Mouse (Mus musculus) heart, embryonic 15.5 days (tissue): ENCODE measurements at regions not wholly inside any gene's neighbourhood (a gene's known extent, or its start where the extent isn't known, plus 50 kb on each side); places are given as distances from the start of the nearest gene placed in this dataset.
"Not testable (repeated sequence)": the region's sequence is repeated elsewhere in the genome, so short reads cannot be mapped to it uniquely, and the experiment has no call there.

Experiments
- ATAC-seq: fragments of 200-750 bp; cut with Nextera tagmentation; replicated peaks from 2 replicates; pipeline ENCODE4 v1.8.0; 2017; ENCODE audit warnings: low read depth, moderate TSS enrichment; ENCODE audit not compliant: insufficient number of reproducible peaks, insufficient read depth, low FRiP score
- H3K27ac ChIP-seq: fragments of 300-500 bp; sonication (generic); 2 replicates; pipeline ENCODE4 v1.5.1; 2015; ENCODE audit warnings: mild to moderate bottlenecking, inconsistent platforms
- H3K27me3 ChIP-seq: fragments of 300-500 bp; sonication (generic); 2 replicates; pipeline ENCODE4 v1.6.1; 2015; ENCODE audit warnings: inconsistent platforms
- H3K36me3 ChIP-seq: fragments of 300-500 bp; sonication (generic); 2 replicates; pipeline ENCODE4 v1.6.1; 2015; ENCODE audit warnings: mild to moderate bottlenecking, inconsistent platforms
- H3K4me1 ChIP-seq: fragments of 300-500 bp; sonication (generic); replicated peaks from 2 replicates; pipeline ENCODE4 v1.6.1; 2015; ENCODE audit warnings: inconsistent platforms
- H3K4me2 ChIP-seq: fragments of 300-500 bp; sonication (generic); 2 replicates; pipeline ENCODE4 v1.6.1; 2015; ENCODE audit warnings: inconsistent platforms, mild to moderate bottlenecking, moderate library complexity
- H3K4me3 ChIP-seq: fragments of 300-500 bp; sonication (generic); 2 replicates; pipeline ENCODE4 v1.5.1; 2015; ENCODE audit warnings: mild to moderate bottlenecking, inconsistent platforms
- H3K9ac ChIP-seq: fragments of 300-500 bp; sonication (generic); 2 replicates; pipeline ENCODE4 v1.6.1; 2015; ENCODE audit warnings: mild to moderate bottlenecking, inconsistent platforms
- H3K9me3 ChIP-seq: fragments of 300-500 bp; sonication (generic); replicated peaks from 2 replicates; pipeline ENCODE4 v1.6.1; 2016; ENCODE audit warnings: inconsistent platforms
- WGBS: fragments of 180-500 bp; shearing (Covaris S2); methylation state at CpG from one replicate; pipeline ENCODE4 v1.1.7; 2015; ENCODE audit warnings: mixed read lengths; 5-methylcytosine and 5-hydroxymethylcytosine counted together

DNA sequence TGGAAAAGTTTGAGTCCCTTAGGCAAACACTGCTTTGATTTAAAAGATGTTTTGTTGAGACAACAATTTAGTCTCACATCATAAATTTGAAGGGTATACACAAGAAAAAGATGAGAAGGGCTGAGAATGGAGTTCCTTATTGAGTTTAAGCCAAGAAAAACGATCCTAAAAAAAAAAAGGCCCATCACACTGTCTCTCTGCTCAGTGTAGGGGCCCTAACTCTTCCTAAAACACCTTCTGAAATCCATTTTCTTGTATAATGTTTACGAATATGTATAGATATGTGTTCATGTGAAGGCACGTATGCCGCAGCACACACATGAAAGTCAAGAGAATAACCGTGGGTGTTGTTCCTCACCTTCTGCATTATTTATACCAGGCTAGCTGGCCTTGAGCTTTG is 62.7 kb upstream of the Dynlt1c start:
- not testable (repeated sequence) for H3K4me1 ChIP-seq, H3K4me2 ChIP-seq, H3K9ac ChIP-seq, H3K27ac ChIP-seq, ATAC-seq, H3K9me3 ChIP-seq, H3K4me3 ChIP-seq, H3K36me3 ChIP-seq, H3K27me3 ChIP-seq
- WGBS = no CpG with 5 or more reads among the region's 5 CpGs

- H3K9ac ChIP-seq, H3K9me3 ChIP-seq, H3K4me1 ChIP-seq, H3K27ac ChIP-seq, H3K4me3 ChIP-seq, H3K36me3 ChIP-seq, H3K27me3 ChIP-seq, H3K4me2 ChIP-seq, ATAC-seq: not testable (repeated sequence)
- WGBS = no CpG with 5 or more reads among the region's 8 CpGs
Measured at GRCm38 (mm10) chr17:6547064-6547760, 54.3 kb upstream of the Dynlt1c start.

DNA sequence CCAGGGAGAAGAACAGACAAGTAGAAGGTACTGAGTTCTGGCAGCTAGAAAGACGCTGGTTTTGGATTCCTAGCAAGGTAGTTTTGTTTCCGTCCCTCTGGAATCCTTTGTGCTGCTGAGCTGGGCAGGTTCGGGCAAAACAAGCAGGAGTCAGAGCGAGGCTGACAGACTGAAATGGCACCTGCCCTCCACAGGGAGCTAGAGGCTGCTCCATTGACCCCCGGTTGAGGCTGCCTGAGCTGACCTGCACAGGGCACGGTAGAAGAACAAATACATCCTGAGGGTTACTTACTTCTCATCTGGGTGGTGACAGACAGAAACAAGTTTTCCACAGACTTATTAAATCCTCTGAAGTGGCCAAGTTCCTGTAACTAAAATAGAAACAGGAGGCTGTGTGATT is 53.5 kb upstream of the Dynlt1c start:
- H3K4me2 ChIP-seq, H3K27ac ChIP-seq, H3K27me3 ChIP-seq, H3K9ac ChIP-seq, H3K4me3 ChIP-seq, H3K36me3 ChIP-seq, H3K4me1 ChIP-seq, H3K9me3 ChIP-seq: not testable (repeated sequence)
- peak; percentile 44; the same call in 1 of the 2 replicates for ATAC-seq
- no CpG with 5 or more reads among the region's 6 CpGs for WGBS
